Mouse (Mus musculus): ENCODE results near the gene Robo1. TPM values are rescaled to one million over a fixed set of nuclear protein-coding genes. Genes with fewer than 3 reads are reported as not detected.

The Robo1 gene
- total RNA-seq, 2 experiments from 2014 or later = not detected

DNA sequence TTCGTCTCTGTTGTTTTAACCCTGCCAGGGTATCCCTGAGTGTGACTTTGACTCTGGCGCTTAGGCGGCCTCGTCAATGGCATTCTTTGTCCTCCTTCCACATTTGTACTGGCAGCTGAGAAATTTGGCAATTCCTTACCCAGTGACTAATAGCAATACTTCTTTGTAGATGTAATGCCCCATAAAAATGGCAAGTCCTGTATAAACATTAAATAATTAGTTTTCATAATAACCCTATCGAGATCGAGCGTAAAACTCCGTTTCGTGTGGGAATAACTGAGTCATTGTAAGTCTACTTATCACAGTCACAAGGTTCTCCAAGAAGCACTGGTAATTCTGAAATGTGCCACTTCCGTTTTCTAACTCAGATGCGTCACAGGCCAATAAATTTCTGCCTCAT, 589.0 kb downstream of the Robo1 start:
- ATAC-seq (replicated peaks; ENCODE audit: poor library complexity, severe bottlenecking) = no peak

DNA sequence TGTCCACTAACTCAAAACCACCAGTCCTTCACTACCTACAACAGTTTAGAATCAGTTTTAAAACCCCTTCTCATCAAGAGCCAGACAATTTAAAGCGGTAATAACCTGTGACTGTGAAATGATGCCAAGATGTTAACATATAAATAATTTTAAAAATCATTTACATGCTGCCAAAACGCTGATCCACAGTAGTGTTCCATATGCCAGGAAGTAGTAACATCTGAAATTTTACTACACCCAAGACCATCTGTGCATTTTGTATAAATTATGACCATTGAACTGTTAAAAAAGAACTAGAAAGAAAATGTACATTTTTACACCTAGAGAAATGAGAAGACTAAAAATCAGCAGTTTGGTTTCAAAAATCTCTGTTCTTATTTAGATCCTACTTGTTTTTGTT, 600.8 kb downstream of the Robo1 start:
- no peak for ATAC-seq (replicated peaks; ENCODE audit: poor library complexity, severe bottlenecking)

DNA sequence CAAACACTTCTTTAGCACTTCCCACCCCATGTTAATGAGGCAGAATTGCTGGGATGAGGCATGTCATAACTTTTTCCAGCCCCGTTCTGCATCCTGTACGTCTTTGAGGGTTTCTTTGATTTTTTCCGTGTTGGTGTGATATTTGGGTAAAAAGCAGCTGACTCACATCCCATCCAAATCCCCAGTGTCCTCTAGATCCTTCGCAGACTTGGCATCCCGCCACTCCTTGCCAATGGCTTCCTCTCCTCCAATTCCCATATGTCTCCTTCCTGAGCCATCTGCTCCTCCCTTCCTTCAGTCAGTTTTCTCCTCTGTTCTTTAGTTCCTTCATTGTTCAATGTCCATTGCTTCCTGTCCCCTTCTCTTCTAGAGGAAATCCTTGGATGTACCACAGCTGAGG, 605.0 kb downstream of the Robo1 start:
- ATAC-seq (replicated peaks; ENCODE audit: poor library complexity, severe bottlenecking) = no peak

GRCm38 (mm10) chr16:72914068-72914630, 606.0 kb downstream of the Robo1 start:
- no peak for ATAC-seq (replicated peaks; ENCODE audit: poor library complexity, severe bottlenecking)

- ATAC-seq (replicated peaks; ENCODE audit: poor library complexity, severe bottlenecking) = no peak
Measured at GRCm38 (mm10) chr16:72920013-72920412, 611.9 kb downstream of the Robo1 start.

DNA sequence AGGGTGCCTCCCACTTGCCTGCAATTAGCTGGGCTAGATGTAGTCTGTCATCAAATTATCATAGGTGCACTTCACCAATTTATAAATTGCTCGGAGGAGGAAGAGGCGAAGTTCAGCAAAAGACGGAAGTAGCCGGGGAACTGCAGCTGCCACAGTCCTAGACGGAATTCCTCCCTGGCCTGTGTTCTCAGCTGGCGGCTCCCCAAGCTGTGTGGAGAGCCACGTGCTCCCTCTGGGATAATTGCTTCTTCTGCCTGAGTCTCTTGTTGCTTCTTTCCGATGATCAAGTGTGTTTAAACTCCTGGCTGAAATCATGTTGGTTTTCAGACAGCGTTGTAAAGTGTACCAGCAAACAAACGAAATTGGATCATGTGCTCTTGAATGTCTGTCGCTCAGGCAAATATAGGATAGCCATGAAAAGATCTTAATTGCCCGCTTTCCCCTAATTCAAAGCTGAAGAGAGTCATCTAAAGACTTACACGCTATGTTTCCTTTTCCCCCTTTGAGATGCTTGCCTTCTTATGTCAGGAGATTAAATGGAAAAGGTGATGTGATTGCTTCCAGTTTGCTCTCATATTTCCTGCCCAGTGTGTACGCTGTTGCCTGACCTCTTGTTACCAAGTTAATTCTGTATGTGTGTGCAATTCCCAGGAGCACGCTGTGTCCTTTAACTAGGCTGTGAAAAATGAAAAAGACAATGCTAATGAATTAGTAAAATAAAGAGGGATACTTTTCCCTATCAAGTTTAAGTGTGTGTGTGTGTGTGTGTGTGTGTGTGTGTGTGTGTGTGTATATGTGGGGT, 616.5 kb downstream of the Robo1 start:
- no peak for ATAC-seq (replicated peaks; ENCODE audit: poor library complexity, severe bottlenecking)

GRCm38 (mm10) chr16:72928525-72929122, 620.5 kb downstream of the Robo1 start:
- no peak for ATAC-seq (replicated peaks; ENCODE audit: poor library complexity, severe bottlenecking)

GRCm38 (mm10) chr16:72930871-72931270, 622.8 kb downstream of the Robo1 start:
- no peak for ATAC-seq (replicated peaks; ENCODE audit: poor library complexity, severe bottlenecking)

- ATAC-seq (replicated peaks; ENCODE audit: poor library complexity, severe bottlenecking) = no peak
Measured at GRCm38 (mm10) chr16:72934908-72935307, 626.8 kb downstream of the Robo1 start.

DNA sequence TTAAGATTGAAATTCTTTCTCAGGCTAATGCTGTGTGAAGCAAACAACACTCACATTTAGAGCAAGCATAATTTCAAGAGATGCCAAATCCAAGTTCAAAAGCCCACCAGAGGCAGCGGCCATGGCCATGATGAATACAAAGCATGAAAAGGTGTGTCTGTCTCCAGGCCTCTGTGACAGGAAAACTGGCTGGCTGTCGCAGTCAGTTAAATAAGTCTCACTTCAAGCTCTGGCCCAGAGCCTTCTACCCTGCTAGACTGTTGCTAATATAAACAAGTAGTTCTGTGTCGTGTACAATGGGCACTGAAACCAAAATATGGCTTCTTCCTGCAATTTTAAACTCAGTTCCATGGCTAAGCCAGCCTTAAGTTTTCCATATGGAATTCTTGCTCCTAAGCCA, 629.1 kb downstream of the Robo1 start:
- ATAC-seq (replicated peaks; ENCODE audit: poor library complexity, severe bottlenecking) = no peak

DNA sequence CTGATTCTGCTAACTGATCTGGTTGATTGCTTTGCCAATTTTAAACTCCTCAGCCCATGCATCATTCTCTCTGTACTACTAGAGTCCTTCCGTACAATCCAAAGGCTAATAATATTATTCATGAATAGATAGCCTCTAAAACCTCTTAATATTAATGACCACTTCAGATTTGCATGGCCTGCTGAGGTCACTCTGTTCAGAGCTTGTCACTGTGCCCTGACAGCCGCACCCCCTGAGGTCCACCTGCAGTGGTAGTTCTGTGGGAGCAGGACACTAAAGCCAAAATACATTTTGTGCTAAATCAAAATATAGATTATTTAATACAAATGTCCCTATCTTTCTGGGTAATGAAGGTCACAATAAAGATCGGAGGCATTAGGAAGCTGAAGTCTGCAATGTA, 631.8 kb downstream of the Robo1 start:
- ATAC-seq (replicated peaks; ENCODE audit: poor library complexity, severe bottlenecking) = no peak

DNA sequence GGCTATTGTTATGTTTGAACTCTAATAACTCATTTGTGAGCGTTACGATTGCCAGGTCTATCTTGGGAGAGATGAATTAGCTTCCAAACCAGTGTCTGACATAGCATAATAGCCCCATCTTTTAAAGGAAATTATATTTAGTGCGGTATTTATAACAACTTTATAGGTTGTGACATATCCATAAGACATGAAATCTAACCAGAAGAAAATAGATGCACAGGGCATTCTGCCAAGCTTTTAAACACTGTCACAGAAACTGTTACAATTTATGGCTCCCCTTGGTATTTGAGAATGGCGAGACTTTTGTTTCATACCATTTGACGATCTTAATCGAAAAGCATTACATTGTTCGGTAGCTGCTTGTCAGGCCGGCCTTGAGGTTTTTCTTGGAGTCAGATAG, 632.7 kb downstream of the Robo1 start:
- ATAC-seq (replicated peaks; ENCODE audit: poor library complexity, severe bottlenecking) = no peak

- no peak for ATAC-seq (replicated peaks; ENCODE audit: poor library complexity, severe bottlenecking)
Measured at GRCm38 (mm10) chr16:72944403-72944802, 636.3 kb downstream of the Robo1 start.

DNA sequence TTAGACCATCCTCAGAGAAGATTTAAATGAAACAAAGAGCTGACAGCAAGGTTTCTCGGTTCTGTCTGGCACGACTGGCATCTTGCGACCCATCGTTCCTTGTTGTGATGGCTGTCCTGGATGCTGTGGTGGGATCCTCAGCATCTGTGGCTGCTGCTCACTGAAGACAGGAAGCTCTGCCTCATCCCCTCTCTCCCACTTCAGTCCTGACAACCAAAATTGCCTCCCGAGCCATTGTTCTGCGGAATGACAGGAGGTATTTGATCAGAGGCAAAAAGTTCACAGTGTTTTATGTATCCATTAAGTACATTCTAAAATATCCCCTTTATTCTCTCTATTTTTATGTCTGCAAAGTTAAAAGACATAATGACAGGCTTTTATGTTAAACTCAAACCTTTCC, 643.9 kb downstream of the Robo1 start:
- ATAC-seq (replicated peaks; ENCODE audit: poor library complexity, severe bottlenecking) = no peak

DNA sequence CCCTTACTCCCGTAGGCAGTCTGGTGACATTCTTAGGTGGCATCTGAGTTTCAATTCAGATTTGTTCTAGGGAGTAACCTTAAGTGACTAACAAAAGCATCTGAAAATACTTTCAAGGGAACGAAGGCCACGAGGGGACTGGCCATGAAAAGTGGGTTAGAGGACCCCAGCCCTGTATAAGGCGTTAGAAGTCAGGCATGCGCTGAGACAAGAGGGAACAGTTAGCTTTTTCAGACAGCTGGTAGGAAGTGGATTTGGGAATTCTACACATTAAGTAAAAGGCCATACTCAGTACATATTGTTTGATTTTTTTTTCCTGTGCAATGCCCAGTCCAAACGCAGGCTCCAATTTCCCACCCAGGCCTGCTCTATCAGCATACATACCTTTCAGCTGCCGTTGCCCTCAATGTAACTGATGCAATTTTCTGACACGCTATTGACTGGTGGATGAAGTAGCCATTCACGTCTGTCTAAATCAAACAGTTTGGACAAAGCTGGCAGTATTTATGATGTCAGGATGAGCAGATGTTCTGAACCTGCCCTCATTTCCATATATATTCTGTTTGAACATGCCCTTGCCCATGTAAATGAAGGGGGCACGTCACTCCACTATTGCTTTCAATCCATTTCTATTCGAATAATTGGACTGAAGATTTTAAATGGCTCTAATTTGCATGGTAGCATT, 651.1 kb downstream of the Robo1 start:
- ATAC-seq (replicated peaks; ENCODE audit: poor library complexity, severe bottlenecking) = no peak

DNA sequence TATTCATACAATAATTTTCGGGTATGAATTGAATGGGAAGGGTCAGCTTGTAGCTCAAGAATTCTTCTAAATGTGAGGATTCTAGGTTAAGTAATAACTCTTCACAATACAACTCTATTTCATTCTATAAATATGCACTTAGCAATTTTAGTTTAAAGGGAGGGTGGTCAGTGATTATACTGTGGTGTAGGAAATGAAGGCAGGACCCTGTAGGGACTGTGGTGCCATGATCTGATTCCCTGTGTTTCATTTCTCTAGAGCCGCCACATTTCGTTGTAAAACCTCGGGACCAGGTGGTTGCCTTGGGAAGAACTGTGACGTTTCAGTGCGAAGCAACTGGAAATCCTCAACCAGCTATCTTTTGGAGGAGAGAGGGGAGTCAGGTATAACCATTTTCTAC, 651.7 kb downstream of the Robo1 start:
- no peak for ATAC-seq (replicated peaks; ENCODE audit: poor library complexity, severe bottlenecking)

DNA sequence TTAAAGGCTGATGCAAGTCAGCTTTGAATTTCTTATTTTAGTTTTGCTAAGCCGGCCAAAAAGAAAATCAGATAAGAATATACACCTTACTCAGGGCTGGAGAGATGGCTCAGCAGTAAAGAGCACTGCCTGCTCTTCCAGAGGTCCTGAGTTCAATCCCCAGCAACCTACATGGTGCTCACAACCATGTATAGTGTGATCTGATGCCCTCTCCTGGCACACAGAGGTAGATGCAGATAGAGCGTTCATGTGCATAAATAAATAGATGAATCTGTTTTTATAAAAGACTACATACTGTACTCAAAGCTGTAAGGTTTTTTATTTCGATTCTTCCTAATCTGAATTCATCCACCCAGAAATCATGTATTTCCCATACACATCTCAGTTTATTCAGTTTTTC, 655.7 kb downstream of the Robo1 start:
- ATAC-seq (replicated peaks; ENCODE audit: poor library complexity, severe bottlenecking) = no peak

- ATAC-seq (replicated peaks; ENCODE audit: poor library complexity, severe bottlenecking) = no peak
Measured at GRCm38 (mm10) chr16:72967509-72967908, 659.4 kb downstream of the Robo1 start.

- no peak for ATAC-seq (replicated peaks; ENCODE audit: poor library complexity, severe bottlenecking)
Measured at GRCm38 (mm10) chr16:72969990-72970389, 661.9 kb downstream of the Robo1 start.

DNA sequence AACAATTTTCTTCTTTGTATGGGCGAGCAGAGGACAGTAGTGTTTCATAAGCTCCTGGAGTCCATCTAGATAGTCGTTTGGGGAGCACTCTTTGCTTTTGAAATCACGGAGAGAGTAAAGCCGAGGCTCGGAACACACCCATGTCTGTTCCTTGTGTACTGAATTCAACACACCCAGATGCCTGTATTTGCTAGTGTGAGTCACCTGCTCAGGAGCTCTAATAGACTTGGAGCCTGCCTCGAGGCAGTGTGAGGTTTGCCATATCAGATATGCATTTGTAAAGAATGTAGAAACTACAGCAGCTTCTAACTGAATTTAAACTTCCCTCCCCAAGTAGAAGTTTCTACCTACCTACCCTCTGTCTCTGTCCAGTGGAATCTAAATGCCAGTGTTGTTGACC, 665.6 kb downstream of the Robo1 start:
- no peak for ATAC-seq (replicated peaks; ENCODE audit: poor library complexity, severe bottlenecking)

- ATAC-seq (replicated peaks; ENCODE audit: poor library complexity, severe bottlenecking) = no peak
Measured at GRCm38 (mm10) chr16:72974681-72975080, 666.6 kb downstream of the Robo1 start.

Data from granulocyte monocyte progenitor cell, adult 5-6 weeks (primary cell).